Mouse (Mus musculus) heart, postnatal 0 days (tissue): ENCODE measurements at regions not wholly inside any gene's neighbourhood (a gene's known extent, or its start where the extent isn't known, plus 50 kb on each side); places are given as distances from the start of the nearest gene placed in this dataset.

Experiments used
- CTCF ChIP-seq: IDR thresholded peaks from 2 replicates; pipeline ENCODE4 v1.5.1; 2016; ENCODE audit warnings: antibody characterized with exemption, control low read depth, low read depth
- EP300 ChIP-seq: IDR thresholded peaks from 2 replicates; pipeline ENCODE4 v1.6.1; 2016; ENCODE audit warnings: antibody characterized with exemption, low read depth

- TF ChIP-seq CTCF: peak; percentile 61
- no peak for TF ChIP-seq EP300
Measured at GRCm38 (mm10) chr4:106127641-106128040, 188.4 kb upstream of the Usp24 start.
